13 mouse cellular contexts compared by ENCODE assay signal in the genomic region with DNA sequence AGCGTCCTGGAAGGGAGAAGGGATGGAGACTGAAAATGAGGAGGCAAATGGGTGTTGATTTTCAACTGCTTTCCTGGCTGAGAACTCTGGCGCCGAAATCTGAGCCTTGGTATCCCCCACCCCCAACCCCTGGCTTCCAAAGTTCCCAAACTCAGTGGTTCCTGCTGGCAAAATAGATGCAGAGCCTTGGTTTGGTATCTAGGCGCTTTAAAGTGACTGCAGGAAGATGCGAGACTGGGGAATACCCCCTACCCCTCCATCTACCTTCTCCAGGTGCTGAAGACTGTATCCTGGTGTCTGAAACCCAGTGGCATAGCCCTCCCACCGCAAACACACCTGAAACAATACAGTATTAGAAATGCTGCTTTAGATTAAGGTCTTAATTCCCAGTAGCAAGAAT. TPM values are rescaled to one million over a fixed set of nuclear protein-coding genes. Genes with fewer than 3 reads are reported as not detected.
A peak's percentile ranks its signal among the peaks of the same experiment; 100 is the strongest.
DNase-seq lines count a peak whose midpoint lies in the region; ATAC-seq and TF ChIP-seq lines count a peak whose summit lies in the region.
"Had no signal": no experiment of that assay in that cellular context is flagged by ENCODE, and none has a peak within 500 bp of the region (broad histone marks: within the 10 kb centered on the region; RNA-seq: fewer than 3 reads in every experiment).

No protein-coding gene starts in this region.

- H3K27me3 ChIP-seq in midbrain, embryonic 12.5 days = peaks cover 60% of the 10 kb centered on the region
- H3K27me3 ChIP-seq in midbrain, embryonic 10.5 days (ENCODE audit: low read depth, poor library complexity, severe bottlenecking) = peaks cover 66% of the 10 kb centered on the region
- peaks cover 32% of the 10 kb centered on the region for H3K27me3 ChIP-seq in hindbrain, embryonic 11.5 days (ENCODE audit: control insufficient read depth, insufficient read depth, low read length)
- H3K27me3 ChIP-seq in neural tube, embryonic 13.5 days = peaks cover 66% of the 10 kb centered on the region
- H3K27me3 ChIP-seq: CH12.LX had no signal

- H3K27ac ChIP-seq in midbrain, embryonic 12.5 days (replicated peaks) = no peak overlapping the region
- no peak overlapping the region for H3K27ac ChIP-seq in midbrain, embryonic 10.5 days (replicated peaks)
- H3K27ac ChIP-seq in cortical plate, adult 2 months (ENCODE audit: insufficient read depth, low read length) = no peak overlapping the region
- H3K27ac ChIP-seq in hindbrain, embryonic 11.5 days (ENCODE audit: low read depth, low read length) = no peak overlapping the region
- H3K27ac ChIP-seq in neural tube, embryonic 13.5 days (replicated peaks) = peak overlapping the region; percentile 38; the same call in 1 of the 2 replicates

- H3K4me3 ChIP-seq in midbrain, embryonic 12.5 days = peak overlapping the region; percentile 53
- H3K4me3 ChIP-seq in midbrain, embryonic 10.5 days = no peak overlapping the region
- peak overlapping the region; percentile 91 for H3K4me3 ChIP-seq in cortical plate, adult 2 months (ENCODE audit: insufficient read depth, low read length)
- no peak overlapping the region for H3K4me3 ChIP-seq in hindbrain, embryonic 11.5 days (ENCODE audit: low read depth, low read length)
- H3K4me3 ChIP-seq in neural tube, embryonic 13.5 days = peak overlapping the region; percentile 62

- no peak for TF ChIP-seq POLR2A in cortical plate, adult 2 months (IDR thresholded peaks at IDR 0.05; ENCODE audit: extremely low read depth, insufficient read depth, low read length)

- no peak for DNase-seq in midbrain, embryonic 10.5 days (ENCODE audit: low spot score)
- peak; percentile 7 for DNase-seq in hindbrain, embryonic 11.5 days (ENCODE audit: low spot score)
- DNase-seq in kidney, postnatal 25 days = no peak
- no peak for DNase-seq in adrenal gland, adult 8-10 months
- DNase-seq: heart, adult 11 months; heart, postnatal 10 days; kidney, adult 8-10 months; lung, postnatal 36 days had no signal

- no peaks in the 10 kb centered on the region for H3K36me3 ChIP-seq in midbrain, embryonic 12.5 days
- H3K36me3 ChIP-seq in midbrain, embryonic 10.5 days = no peaks in the 10 kb centered on the region
- H3K36me3 ChIP-seq in hindbrain, embryonic 11.5 days (ENCODE audit: control insufficient read depth, insufficient read depth, low read length) = no peaks in the 10 kb centered on the region
- no peaks in the 10 kb centered on the region for H3K36me3 ChIP-seq in neural tube, embryonic 13.5 days

- under 1% methylated on average over 5 of the region's 6 CpGs for WGBS in midbrain, embryonic 12.5 days
- 4% methylated on average over 6 of the region's 6 CpGs for WGBS in midbrain, embryonic 10.5 days
- 10% methylated on average over 6 of the region's 6 CpGs for WGBS in hindbrain, embryonic 11.5 days
- WGBS in neural tube, embryonic 13.5 days = 3% methylated on average over 6 of the region's 6 CpGs

- H3K4me1 ChIP-seq in midbrain, embryonic 12.5 days = peaks cover 20% of the 10 kb centered on the region
- H3K4me1 ChIP-seq in midbrain, embryonic 10.5 days = peaks cover 32% of the 10 kb centered on the region
- H3K4me1 ChIP-seq in cortical plate, adult 2 months (ENCODE audit: control insufficient read depth, insufficient read depth, low read length) = no peaks in the 10 kb centered on the region; the same call in 1 of the 2 replicates
- 0 out of 2 replicates have a peak, but pooled peaks cover 6% of the 10 kb centered on the region for H3K4me1 ChIP-seq in hindbrain, embryonic 11.5 days (replicated peaks; ENCODE audit: control insufficient read depth, insufficient read depth, low read length)
- peaks cover 31% of the 10 kb centered on the region for H3K4me1 ChIP-seq in neural tube, embryonic 13.5 days (replicated peaks)

- TF ChIP-seq CTCF in cortical plate, adult 2 months (IDR thresholded peaks at IDR 0.05; ENCODE audit: extremely low read depth, insufficient read depth, low read length) = no peak

- ATAC-seq in midbrain, embryonic 12.5 days (ENCODE audit: low FRiP score, low read depth) = no peak
- no peak for ATAC-seq in hindbrain, embryonic 11.5 days (ENCODE audit: low FRiP score)
- no peak for ATAC-seq in neural tube, embryonic 13.5 days (ENCODE audit: low read depth)

- H3K9me3 ChIP-seq in midbrain, embryonic 12.5 days = no peaks in the 10 kb centered on the region
- H3K9me3 ChIP-seq in midbrain, embryonic 10.5 days (replicated peaks) = no peaks in the 10 kb centered on the region
- no peaks in the 10 kb centered on the region for H3K9me3 ChIP-seq in hindbrain, embryonic 11.5 days (ENCODE audit: control insufficient read depth, low read length)
- no peaks in the 10 kb centered on the region for H3K9me3 ChIP-seq in neural tube, embryonic 13.5 days

- H3K4me2 ChIP-seq in midbrain, embryonic 12.5 days (replicated peaks) = peak overlapping the region; percentile 98; the same call in 1 of the 2 replicates
- no peak overlapping the region for H3K4me2 ChIP-seq in hindbrain, embryonic 11.5 days (replicated peaks; ENCODE audit: low read depth, low read length)
- H3K4me2 ChIP-seq in neural tube, embryonic 13.5 days = peak overlapping the region; percentile 92

- no peak overlapping the region for H3K9ac ChIP-seq in midbrain, embryonic 12.5 days (replicated peaks)
- no peak overlapping the region for H3K9ac ChIP-seq in hindbrain, embryonic 11.5 days (ENCODE audit: low read depth, low read length)
- peak overlapping the region; percentile 80 for H3K9ac ChIP-seq in neural tube, embryonic 13.5 days

RNA-seq across cellular contexts. Expression of a gene that starts 2.8 kb away (rescaled TPM):
- 4.5 and 4.6 TPM in 2 replicates for polyA plus RNA-seq in midbrain, embryonic 12.5 days (2016; fragmentation: Nextera tagmentation; extraction: Ambion mirVana)
- polyA plus RNA-seq in midbrain, embryonic 10.5 days (2016; fragmentation: Nextera tagmentation; extraction: Ambion mirVana) = 0.47 and 1.1 TPM in 2 replicates
- polyA plus RNA-seq in cortical plate, adult 2 months (2012; rRNA removed) = 86.1 and 88.0 TPM in 2 replicates
- 4.9 and 5.8 TPM in 2 replicates for polyA plus RNA-seq in hindbrain, embryonic 11.5 days (2014; fragmentation: Nextera tagmentation; extraction: Ambion mirVana)
- 36.9 and 44.0 TPM in 2 replicates for polyA plus RNA-seq in neural tube, embryonic 13.5 days (2015; fragmentation: Nextera tagmentation; extraction: Ambion mirVana)
- under 1 TPM in 2 of 4 experiments, not detected in 2; 0.17 to 0.40 TPM for total RNA-seq in adrenal gland, adult 8-10 months (2022)
- total RNA-seq: CH12.LX; heart, postnatal 10 days had no signal
- polyA plus RNA-seq: liver, embryonic 16.5 days had no signal

Comparison
In these comparisons a context has a peak if more than half of its experiments do, and no peak if none do; other contexts are left out.
1. H3K4me3 ChIP-seq: peak in midbrain, embryonic 12.5 days (single experiment), cortical plate, adult 2 months (single experiment) and neural tube, embryonic 13.5 days (single experiment); none in midbrain, embryonic 10.5 days (single experiment) and hindbrain, embryonic 11.5 days (single experiment).